Mouse (Mus musculus) heart, embryonic 16.5 days (tissue): ENCODE data around the gene Mrgpra1. TPM values are rescaled to one million over a fixed set of nuclear protein-coding genes. Genes with fewer than 3 reads are reported as not detected.
"Not testable (repeated sequence)": the region's sequence is repeated elsewhere in the genome, so short reads cannot be mapped to it uniquely, and the experiment has no call there.

ENCODE experiments used
- ATAC-seq: fragments of 200-750 bp; cut with Nextera tagmentation; replicated peaks from 2 replicates; pipeline ENCODE4 v1.8.0; 2017; ENCODE audit warnings: moderate number of reproducible peaks; ENCODE audit not compliant: insufficient read depth, low FRiP score; ENCODE audit errors: extremely low read depth
- H3K27ac ChIP-seq: fragments of 300-500 bp; sonication (generic); 2 replicates; pipeline ENCODE4 v1.5.1; 2014; ENCODE audit warnings: mild to moderate bottlenecking, low read length, control low read depth, moderate library complexity
- H3K27me3 ChIP-seq: fragments of 300-500 bp; sonication (generic); 2 replicates; pipeline ENCODE4 v1.6.1; 2014; ENCODE audit warnings: low read length, mixed read lengths; ENCODE audit not compliant: control insufficient read depth, insufficient read depth
- H3K36me3 ChIP-seq: fragments of 300-500 bp; sonication (generic); 2 replicates; pipeline ENCODE4 v1.6.1; 2014; ENCODE audit not compliant: control insufficient read depth, insufficient read depth
- H3K4me1 ChIP-seq: fragments of 300-500 bp; sonication (generic); 2 replicates; pipeline ENCODE4 v1.6.1; 2014; ENCODE audit warnings: low read length, mixed read lengths; ENCODE audit not compliant: control insufficient read depth, insufficient read depth
- H3K4me2 ChIP-seq: fragments of 300-500 bp; sonication (generic); 2 replicates; pipeline ENCODE4 v1.6.1; 2014; ENCODE audit warnings: low read depth, mild to moderate bottlenecking, control low read depth, low read length
- H3K4me3 ChIP-seq: fragments of 300-500 bp; sonication (generic); 2 replicates; pipeline ENCODE4 v1.5.1; 2014; ENCODE audit warnings: mild to moderate bottlenecking, control low read depth, low read length
- H3K9ac ChIP-seq: fragments of 300-500 bp; sonication (generic); 2 replicates; pipeline ENCODE4 v1.6.1; 2014; ENCODE audit warnings: low read length, control low read depth
- H3K9me3 ChIP-seq: fragments of 300-500 bp; sonication (generic); replicated peaks from 2 replicates; pipeline ENCODE4 v1.6.1; 2016; ENCODE audit warnings: low read length; ENCODE audit not compliant: control insufficient read depth
- WGBS: fragments of 180-500 bp; shearing (Covaris S2); extraction: QIAGEN DNeasy Blood & Tissue Kit; methylation state at CpG from one replicate; pipeline ENCODE4 v1.1.7; 2014; 5-methylcytosine and 5-hydroxymethylcytosine counted together
- polyA plus RNA-seq: library from polyadenylated mRNA; unstranded; fragments of >200 nt; fragmentation: Nextera tagmentation; extraction: Ambion mirVana; gene quantifications from 2 replicates; pipeline ENCODE4 v1.2.1, GENCODE M21; 2015

Gene Mrgpra1
- polyA plus RNA-seq = not detected in 2 replicates

GRCm38 (mm10) chr7:47354140-47354539, at the start of gene Mrgpra1:
Mrgpra1 (minus strand) TSS chr7:47354240.
- Histone ChIP-seq H3K4me2 (no peak within 1 kb of the TSS), H3K36me3 (no peaks in the 10 kb centered on the region), H3K4me1 (no peaks in the 10 kb centered on the region), H3K27me3 (no peaks in the 10 kb centered on the region), H3K9me3 (peaks cover 7% of the 10 kb centered on the region), H3K27ac (no peak within 1 kb of the TSS), H3K9ac (no peak within 1 kb of the TSS), H3K4me3 (no peak within 1 kb of the TSS)
- WGBS = 56% methylated on average over 1 of the region's 1 CpGs
- no peak for ATAC-seq

GRCm38 (mm10) chr7:47401125-47401524, 47.1 kb upstream of the Mrgpra1 start:
- no peak for ATAC-seq
- H3K27ac ChIP-seq = no peak overlapping the region
- no peaks in the 10 kb centered on the region for H3K4me1 ChIP-seq
- no peaks in the 10 kb centered on the region for H3K36me3 ChIP-seq
- H3K4me3 ChIP-seq = no peak overlapping the region
- H3K9me3 ChIP-seq = peaks cover 2% of the 10 kb centered on the region; the same call in 1 of the 2 replicates
- no peak overlapping the region for H3K9ac ChIP-seq
- no peak overlapping the region for H3K4me2 ChIP-seq
- H3K27me3 ChIP-seq = no peaks in the 10 kb centered on the region

- H3K36me3 ChIP-seq = no peaks in the 10 kb centered on the region
- H3K27me3 ChIP-seq = no peaks in the 10 kb centered on the region
- H3K4me2 ChIP-seq = no peak overlapping the region
- no peak for ATAC-seq
- WGBS = 58% methylated on average over 3 of the region's 3 CpGs
- H3K9ac ChIP-seq = no peak overlapping the region
- H3K4me1 ChIP-seq = no peaks in the 10 kb centered on the region
- H3K4me3 ChIP-seq = no peak overlapping the region
- no peak overlapping the region for H3K27ac ChIP-seq
- no peaks in the 10 kb centered on the region; the same call in none of the 2 replicates for H3K9me3 ChIP-seq
Measured at GRCm38 (mm10) chr7:47348421-47348820, 5.6 kb downstream of the Mrgpra1 start.

GRCm38 (mm10) chr7:47345905-47346478, 8.0 kb downstream of the Mrgpra1 start:
- Histone ChIP-seq H3K9ac (no peak overlapping the region), H3K27me3 (no peaks in the 10 kb centered on the region), H3K4me1 (no peaks in the 10 kb centered on the region), H3K4me2 (no peak overlapping the region), H3K36me3 (no peaks in the 10 kb centered on the region), H3K27ac (no peak overlapping the region), H3K4me3 (no peak overlapping the region), H3K9me3 (no peaks in the 10 kb centered on the region; the same call in 1 of the 2 replicates)
- ATAC-seq = no peak
- 78% methylated on average over 4 of the region's 4 CpGs for WGBS

GRCm38 (mm10) chr7:47341887-47342286, 12.2 kb downstream of the Mrgpra1 start:
- 62% methylated on average over 3 of the region's 3 CpGs for WGBS
- not testable (repeated sequence) for ATAC-seq, H3K27me3 ChIP-seq, H3K9me3 ChIP-seq, H3K4me1 ChIP-seq, H3K4me3 ChIP-seq, H3K4me2 ChIP-seq, H3K27ac ChIP-seq, H3K9ac ChIP-seq, H3K36me3 ChIP-seq

- not testable (repeated sequence) for H3K4me3 ChIP-seq, ATAC-seq, H3K9ac ChIP-seq, H3K4me1 ChIP-seq, H3K4me2 ChIP-seq, H3K36me3 ChIP-seq, H3K27ac ChIP-seq, H3K9me3 ChIP-seq, H3K27me3 ChIP-seq
- 53% methylated on average over 3 of the region's 3 CpGs for WGBS
Measured at GRCm38 (mm10) chr7:47341389-47341788, 12.7 kb downstream of the Mrgpra1 start.

- H3K36me3 ChIP-seq = no peaks in the 10 kb centered on the region
- H3K27ac ChIP-seq = no peak overlapping the region
- no peaks in the 10 kb centered on the region for H3K27me3 ChIP-seq
- H3K9me3 ChIP-seq = peaks cover 3% of the 10 kb centered on the region
- H3K9ac ChIP-seq = no peak overlapping the region
- WGBS = 42% methylated on average over 1 of the region's 1 CpGs
- H3K4me1 ChIP-seq = no peaks in the 10 kb centered on the region
- no peak overlapping the region for H3K4me3 ChIP-seq
- no peak overlapping the region for H3K4me2 ChIP-seq
- ATAC-seq = no peak
Measured at GRCm38 (mm10) chr7:47318299-47318698, 35.7 kb downstream of the Mrgpra1 start.

GRCm38 (mm10) chr7:47312289-47312688, 41.8 kb downstream of the Mrgpra1 start:
- H3K27ac ChIP-seq = no peak overlapping the region
- H3K4me3 ChIP-seq = no peak overlapping the region
- WGBS = 29% methylated on average over 4 of the region's 4 CpGs
- H3K4me1 ChIP-seq = no peaks in the 10 kb centered on the region
- H3K27me3 ChIP-seq = no peaks in the 10 kb centered on the region
- peaks cover 12% of the 10 kb centered on the region for H3K9me3 ChIP-seq
- ATAC-seq = no peak
- no peak overlapping the region for H3K9ac ChIP-seq
- H3K4me2 ChIP-seq = no peak overlapping the region
- H3K36me3 ChIP-seq = no peaks in the 10 kb centered on the region

GRCm38 (mm10) chr7:47309855-47310254, 44.2 kb downstream of the Mrgpra1 start:
- 86% methylated on average over 10 of the region's 10 CpGs for WGBS
- no peaks in the 10 kb centered on the region for H3K4me1 ChIP-seq
- ATAC-seq = no peak
- H3K9ac ChIP-seq = no peak overlapping the region
- H3K27ac ChIP-seq = no peak overlapping the region
- no peak overlapping the region for H3K4me2 ChIP-seq
- no peaks in the 10 kb centered on the region for H3K36me3 ChIP-seq
- no peak overlapping the region for H3K4me3 ChIP-seq
- no peaks in the 10 kb centered on the region for H3K27me3 ChIP-seq
- peaks cover 15% of the 10 kb centered on the region for H3K9me3 ChIP-seq
